Mouse (Mus musculus): Measurements from ENCODE around the gene Olfr658. TPM values are rescaled to one million over a fixed set of nuclear protein-coding genes. Genes with fewer than 3 reads are reported as not detected.

The Olfr658 gene
- not detected for total RNA-seq (2023)

DNA sequence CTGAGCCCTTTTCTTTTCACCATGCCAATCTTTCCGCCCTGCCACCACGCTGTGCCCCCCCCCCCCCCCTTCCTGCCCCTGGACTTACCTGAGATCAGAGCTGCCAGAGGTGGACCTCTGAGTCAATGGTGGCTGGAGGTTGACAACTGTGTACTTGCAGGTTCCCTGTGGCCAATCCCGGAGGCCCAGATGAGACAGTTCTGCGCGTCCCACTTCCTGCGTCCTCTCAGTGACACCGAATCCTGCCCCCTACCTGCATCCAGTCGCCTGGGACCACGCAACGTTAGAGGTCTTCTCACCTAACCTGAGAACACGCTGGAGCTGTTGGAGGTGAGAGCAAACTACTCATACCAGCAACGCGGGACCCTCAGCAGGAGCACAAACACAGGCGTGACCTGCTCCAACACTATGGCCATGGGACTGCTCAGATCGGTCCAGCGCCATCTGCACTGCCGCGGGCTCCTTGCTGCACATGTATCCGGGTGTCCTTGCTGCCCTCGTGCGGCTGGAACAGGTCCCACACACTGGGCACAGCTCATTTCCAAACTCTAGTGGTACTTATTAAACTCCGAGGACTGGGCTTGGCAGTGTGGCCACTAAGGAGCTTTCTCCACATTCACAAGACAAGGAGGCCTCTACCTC is at the start of gene Olfr658:
Gene Olfr658, minus strand, starts transcription at position 465 of the 642 bp plus-strand sequence.

DNA sequence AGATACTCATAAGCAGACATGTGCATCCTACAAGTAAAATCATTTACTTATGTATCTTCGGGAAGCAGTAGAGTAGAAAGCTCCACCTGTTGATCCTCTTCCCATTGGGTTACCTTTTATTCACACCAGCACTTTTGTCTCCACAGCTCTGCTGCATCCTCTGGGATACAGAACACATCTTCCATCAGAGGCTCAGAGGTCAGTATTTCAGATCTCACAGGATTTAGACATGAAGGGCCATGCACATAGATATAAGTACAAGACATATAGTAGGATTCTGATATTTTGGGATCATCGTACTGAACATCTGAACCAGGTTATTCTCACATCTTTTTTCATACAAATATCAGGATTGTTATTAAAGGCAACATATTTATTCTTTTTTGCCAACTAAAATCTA is 39.1 kb upstream of the Olfr658 start, which contains the start of gene Olfr661:
Gene Olfr661, plus strand, starts transcription at position 301 of the 400 bp plus-strand sequence.

DNA sequence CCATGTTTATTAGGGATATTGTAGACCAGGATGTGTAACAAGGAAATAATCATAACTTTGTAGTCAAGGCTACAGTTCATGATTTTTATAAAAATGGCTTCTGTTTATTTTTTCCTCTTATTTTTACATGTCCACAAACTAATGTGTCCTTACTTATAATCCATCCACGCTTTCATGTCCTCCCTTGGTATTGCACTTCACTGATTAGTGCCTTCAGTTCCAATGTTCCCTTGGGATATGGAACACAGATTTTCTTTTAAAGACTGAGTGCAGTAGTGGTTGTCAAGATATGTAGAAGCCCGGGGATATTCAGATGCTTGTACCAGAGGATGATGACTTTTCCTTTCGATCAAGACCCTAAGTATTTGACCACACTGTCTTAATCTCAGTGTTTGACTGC is 19.3 kb upstream of the Olfr658 start, which contains the start of gene Olfr659:
Gene Olfr659, plus strand, starts transcription at position 301 of the 400 bp plus-strand sequence.

DNA sequence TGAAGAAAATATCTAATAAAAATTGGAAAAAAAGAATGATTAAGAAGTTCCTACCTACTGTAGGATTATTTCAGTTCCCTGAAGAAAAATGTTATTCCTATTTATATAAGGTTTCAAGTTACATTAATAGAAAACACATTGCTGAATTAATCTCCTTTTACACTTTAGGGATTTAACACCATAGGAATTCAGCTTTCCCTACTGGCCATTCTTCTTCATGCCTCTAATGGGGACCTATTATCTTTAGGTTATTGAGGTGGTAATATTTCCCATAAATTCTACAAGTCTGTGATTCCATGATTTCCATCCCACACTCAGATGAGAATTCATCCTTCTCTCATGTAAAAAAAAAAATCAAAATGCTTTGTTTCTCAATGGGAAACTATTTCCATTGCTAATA is 22.6 kb downstream of the Olfr658 start, which contains the start of gene Olfr657:
Gene Olfr657, plus strand, starts transcription at position 301 of the 400 bp plus-strand sequence.

DNA sequence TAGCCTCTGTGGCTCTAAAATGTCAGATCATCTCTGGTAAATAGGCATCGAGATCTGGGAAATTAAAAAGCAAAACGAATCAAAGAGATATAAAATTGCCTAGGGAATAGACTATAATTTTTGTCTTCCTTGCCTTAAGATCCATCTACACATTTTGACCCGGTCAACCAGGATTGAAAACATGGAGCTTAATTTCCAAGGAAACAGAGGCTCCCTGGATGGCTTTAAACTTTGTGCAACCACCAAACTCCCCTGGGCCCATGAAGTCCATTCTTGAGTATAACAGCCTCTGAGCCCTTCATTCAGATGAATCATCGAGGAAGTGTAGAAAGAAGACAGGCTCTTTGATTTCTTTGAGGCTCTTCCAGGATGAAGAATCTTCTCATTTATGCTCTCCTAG is 33.5 kb downstream of the Olfr658 start, which contains the start of gene Olfr656:
Gene Olfr656, plus strand, starts transcription at position 301 of the 400 bp plus-strand sequence.

DNA sequence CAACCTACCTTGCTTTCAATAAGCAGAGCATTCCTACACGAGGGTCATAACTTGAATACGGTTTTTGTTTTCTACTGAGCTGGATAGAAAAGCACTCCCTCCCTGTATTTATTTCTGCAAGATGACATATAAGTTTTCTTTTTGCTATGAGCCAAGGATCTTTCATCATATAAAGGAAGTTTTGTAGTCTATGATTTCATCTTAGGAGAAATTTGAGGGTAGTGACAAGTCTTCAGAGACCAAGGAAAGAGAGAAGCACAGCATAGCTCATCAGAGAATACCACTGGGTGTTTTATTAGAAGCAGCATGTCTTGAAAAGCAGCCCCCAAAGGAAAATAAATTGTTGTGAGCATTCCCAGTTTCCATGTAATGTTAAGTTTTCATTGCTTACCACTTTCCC is 45.4 kb downstream of the Olfr658 start, which contains the start of gene Olfr655:
Gene Olfr655, minus strand, starts transcription at position 101 of the 400 bp plus-strand sequence.

Other genes starting within 250 kb of the Olfr658 start
- under 1 TPM; 0.33 to 0.86 TPM for gene Trim30c, start 246.5 kb downstream of the Olfr658 start, total RNA-seq (2023)
- gene Trim30a, start 182.1 kb downstream of the Olfr658 start, total RNA-seq (2023): 10 to 100 TPM; 40.5 to 56.3 TPM
- gene Trim30d, start 139.5 kb downstream of the Olfr658 start, total RNA-seq (2023): 10 to 100 TPM in 1 of 2 experiments, 1 to 10 TPM in 1; 8.4 to 13.4 TPM
- not detected for gene Olfr651, start 97.2 kb downstream of the Olfr658 start, total RNA-seq (2023)
- not detected for gene Olfr652, start 86.4 kb downstream of the Olfr658 start, total RNA-seq (2023)
- not detected for gene Olfr653, start 70.0 kb downstream of the Olfr658 start, total RNA-seq (2023)
- gene Olfr654, start 60.3 kb downstream of the Olfr658 start, total RNA-seq (2023): not detected
- gene Olfr655, start 45.5 kb downstream of the Olfr658 start, total RNA-seq (2023): not detected
- not detected for gene Olfr656, start 33.4 kb downstream of the Olfr658 start, total RNA-seq (2023)
- gene Olfr657, start 22.5 kb downstream of the Olfr658 start, total RNA-seq (2023): not detected
- not detected for gene Olfr659, start 19.4 kb upstream of the Olfr658 start, total RNA-seq (2023)
- gene Olfr661, start 39.2 kb upstream of the Olfr658 start, total RNA-seq (2023): not detected
- not detected for gene Usp17le, start 130.2 kb upstream of the Olfr658 start, total RNA-seq (2023)
- not detected for gene Usp17lb, start 195.3 kb upstream of the Olfr658 start, total RNA-seq (2023)
- gene Usp17la, start 209.7 kb upstream of the Olfr658 start, total RNA-seq (2023): under 1 TPM in 1 of 2 experiments, not detected in 1; 0.13 TPM
- not detected for gene Olfr665, start 230.7 kb upstream of the Olfr658 start, total RNA-seq (2023)
- gene Olfr666, start 248.6 kb upstream of the Olfr658 start, total RNA-seq (2023): not detected